Mouse (Mus musculus) heart, adult 2 months (tissue): ENCODE measurements around the gene Slc38a9.
A peak's percentile ranks its signal among the peaks of the same experiment; 100 is the strongest.

Source experiments
- CTCF ChIP-seq: fragments of 200-600 bp; IDR thresholded peaks from 2 replicates; pipeline ENCODE4 v1.8.1; 2022; ENCODE audit warnings: antibody characterized with exemption, mild to moderate bottlenecking, moderate library complexity
- EP300 ChIP-seq: fragments of 200-500 bp; IDR thresholded peaks from 2 replicates; pipeline ENCODE4 v1.6.1; 2011; ENCODE audit warnings: low read depth, low read length, control low read depth; ENCODE audit not compliant: insufficient read depth
- POLR2A ChIP-seq: fragments of 200-500 bp; IDR thresholded peaks from 2 replicates; pipeline ENCODE4 v1.6.1; 2011; ENCODE audit warnings: mild to moderate bottlenecking, low read depth, low read length, control low read depth; ENCODE audit not compliant: insufficient read depth

GRCm38 (mm10) chr13:112754871-112755270 lies 94.3 kb downstream of the Slc38a9 start:
- TF ChIP-seq CTCF (0 out of 2 replicates have a peak, but pooled peaks have one; percentile 15), POLR2A (no peak), EP300 (no peak)
